Mouse (Mus musculus): Measurements from ENCODE around the gene Tcte1. TPM values are rescaled to one million over a fixed set of nuclear protein-coding genes. Genes with fewer than 3 reads are reported as not detected.

Gene Tcte1
- total RNA-seq, 1 experiment, result 0.09 TPM

- Histone ChIP-seq H3K9ac (ENCODE audit: insufficient read depth, low read depth, low read length, poor library complexity, severe bottlenecking) (peak within 1 kb of the TSS; percentile 75), H3K9me3 (ENCODE audit: control insufficient read depth, insufficient read depth, low read depth, low read length) (no peaks in the 10 kb centered on the region), H3K36me3 (ENCODE audit: control insufficient read depth, insufficient read depth, low read length, poor library complexity, severe bottlenecking) (no peaks in the 10 kb centered on the region), H3K27ac (ENCODE audit: insufficient read depth, low read depth, low read length, poor library complexity, severe bottlenecking) (no peak within 1 kb of the TSS), H3K4me3 (ENCODE audit: insufficient read depth in 1 of 2, low read depth in 1 of 2, low read length in 2 of 2, poor library complexity in 1 of 2, severe bottlenecking in 1 of 2) (peak within 1 kb of the TSS; percentile 81 to 90), H3K4me1 (ENCODE audit: control insufficient read depth in 2 of 2, insufficient read depth in 2 of 2, low read length in 2 of 2, poor library complexity in 1 of 2) (peaks cover 2 to 5% of the 10 kb centered on the region in 2 experiments; a peak in 1 of 4 replicates)
- in situ Hi-C loops (cut with MboI; ENCODE audit: low sequenced_read_pairs in 2 of 2, unreplicated experiment in 2 of 2), result loop anchor here (10.0 kb wide), 1 partner anchor 75 kb away; the partner anchor contains the start of gene Spats1 (in 2 of the 2)
- no peak for DNase-seq (ENCODE audit: low read depth, low spot score)
- TF ChIP-seq CHD2 (IDR thresholded peaks at IDR 0.05; ENCODE audit: low read depth, low read length) (no peak), MAFK (IDR thresholded peaks at IDR 0.05; ENCODE audit: insufficient read depth, low read depth, low read length) (no peak), ZC3H11A (IDR thresholded peaks at IDR 0.05; ENCODE audit: borderline replicate concordance, low read depth, low read length) (no peak), HCFC1 (IDR thresholded peaks at IDR 0.05; ENCODE audit: borderline replicate concordance, insufficient read depth, low read length) (no peak), ZNF384 (IDR thresholded peaks at IDR 0.05; ENCODE audit: low read depth, low read length) (no peak)
Measured at GRCm38 (mm10) chr17:45549617-45550181, 26.5 kb downstream of the Tcte1 start, which contains the start of gene Tmem151b. TSS of gene Tmem151b (minus strand) at chr17:45549677.

- Histone ChIP-seq H3K27ac (ENCODE audit: insufficient read depth, low read depth, low read length, poor library complexity, severe bottlenecking) (no peak overlapping the region), H3K36me3 (ENCODE audit: control insufficient read depth, insufficient read depth, low read length, poor library complexity, severe bottlenecking) (no peaks in the 10 kb centered on the region), H3K9me3 (ENCODE audit: control insufficient read depth, insufficient read depth, low read depth, low read length) (no peaks in the 10 kb centered on the region), H3K4me1 (ENCODE audit: control insufficient read depth in 2 of 2, insufficient read depth in 2 of 2, low read length in 2 of 2, poor library complexity in 1 of 2) (peaks cover 4% of the 10 kb centered on the region in 2 experiments; a peak in 2 of 4 replicates), H3K9ac (ENCODE audit: insufficient read depth, low read depth, low read length, poor library complexity, severe bottlenecking) (no peak overlapping the region), H3K4me3 (ENCODE audit: insufficient read depth in 1 of 2, low read depth in 1 of 2, low read length in 2 of 2, poor library complexity in 1 of 2, severe bottlenecking in 1 of 2) (peak overlapping the region in 1 of 2 experiments; percentile 71; a peak in 1 of 4 replicates)
- no peak for TF ChIP-seq ZNF384 (IDR thresholded peaks at IDR 0.05; ENCODE audit: low read depth, low read length)
- no peak for TF ChIP-seq MAFK (IDR thresholded peaks at IDR 0.05; ENCODE audit: insufficient read depth, low read depth, low read length)
- no peak for TF ChIP-seq ZC3H11A (IDR thresholded peaks at IDR 0.05; ENCODE audit: borderline replicate concordance, low read depth, low read length)
- TF ChIP-seq CHD2 (IDR thresholded peaks at IDR 0.05; ENCODE audit: low read depth, low read length), result no peak
- no peak for TF ChIP-seq HCFC1 (IDR thresholded peaks at IDR 0.05; ENCODE audit: borderline replicate concordance, insufficient read depth, low read length)
- DNase-seq (ENCODE audit: low read depth, low spot score), result no peak
- in situ Hi-C loops (cut with MboI; ENCODE audit: low sequenced_read_pairs in 2 of 2, unreplicated experiment in 2 of 2), result loop anchor here (10.0 kb wide), 1 partner anchor 75 kb away; the partner anchor contains the start of gene Spats1 (in 2 of the 2)
Measured at GRCm38 (mm10) chr17:45550253-45550652, 27.0 kb downstream of the Tcte1 start.

- no peaks in the 10 kb centered on the region for H3K36me3 ChIP-seq (ENCODE audit: control insufficient read depth, insufficient read depth, low read length, poor library complexity, severe bottlenecking)
- no peak for DNase-seq (ENCODE audit: low read depth, low spot score)
- H3K4me1 ChIP-seq (ENCODE audit: control insufficient read depth in 2 of 2, insufficient read depth in 2 of 2, low read length in 2 of 2, poor library complexity in 1 of 2), result peaks cover 4 to 5% of the 10 kb centered on the region in 2 experiments; a peak in 2 of 4 replicates
- no peak overlapping the region for H3K4me3 ChIP-seq (ENCODE audit: insufficient read depth in 1 of 2, low read depth in 1 of 2, low read length in 2 of 2, poor library complexity in 1 of 2, severe bottlenecking in 1 of 2)
- H3K9ac ChIP-seq (ENCODE audit: insufficient read depth, low read depth, low read length, poor library complexity, severe bottlenecking), result no peak overlapping the region
- TF ChIP-seq ZC3H11A (IDR thresholded peaks at IDR 0.05; ENCODE audit: borderline replicate concordance, low read depth, low read length) (no peak), MAFK (IDR thresholded peaks at IDR 0.05; ENCODE audit: insufficient read depth, low read depth, low read length) (no peak), ZNF384 (IDR thresholded peaks at IDR 0.05; ENCODE audit: low read depth, low read length) (no peak), CHD2 (IDR thresholded peaks at IDR 0.05; ENCODE audit: low read depth, low read length) (no peak), HCFC1 (IDR thresholded peaks at IDR 0.05; ENCODE audit: borderline replicate concordance, insufficient read depth, low read length) (no peak)
- in situ Hi-C loops (cut with MboI; ENCODE audit: low sequenced_read_pairs in 2 of 2, unreplicated experiment in 2 of 2), result loop anchor here (10.0 kb wide), 1 partner anchor 77 kb away; the partner anchor contains the start of gene Spats1 (in 2 of the 2)
- H3K9me3 ChIP-seq (ENCODE audit: control insufficient read depth, insufficient read depth, low read depth, low read length), result no peaks in the 10 kb centered on the region
- no peak overlapping the region for H3K27ac ChIP-seq (ENCODE audit: insufficient read depth, low read depth, low read length, poor library complexity, severe bottlenecking)
Measured at GRCm38 (mm10) chr17:45551249-45551796, 28.1 kb downstream of the Tcte1 start.

GRCm38 (mm10) chr17:45551816-45552451, 28.7 kb downstream of the Tcte1 start:
- TF ChIP-seq HCFC1 (IDR thresholded peaks at IDR 0.05; ENCODE audit: borderline replicate concordance, insufficient read depth, low read length) (no peak), ZC3H11A (IDR thresholded peaks at IDR 0.05; ENCODE audit: borderline replicate concordance, low read depth, low read length) (peak; percentile 81)
- peak; percentile 77 for DNase-seq (ENCODE audit: low read depth, low spot score)
- H3K27ac ChIP-seq (ENCODE audit: insufficient read depth, low read depth, low read length, poor library complexity, severe bottlenecking), result no peak overlapping the region
- no peaks in the 10 kb centered on the region for H3K36me3 ChIP-seq (ENCODE audit: control insufficient read depth, insufficient read depth, low read length, poor library complexity, severe bottlenecking)
- in situ Hi-C loops (cut with MboI; ENCODE audit: low sequenced_read_pairs in 2 of 2, unreplicated experiment in 2 of 2), result loop anchor here (10.0 kb wide), 1 partner anchor 77 kb away; the partner anchor contains the start of gene Spats1 (in 2 of the 2)
- no peak overlapping the region for H3K9ac ChIP-seq (ENCODE audit: insufficient read depth, low read depth, low read length, poor library complexity, severe bottlenecking)
- H3K4me1 ChIP-seq (ENCODE audit: control insufficient read depth in 2 of 2, insufficient read depth in 2 of 2, low read length in 2 of 2, poor library complexity in 1 of 2), result peaks cover 4 to 5% of the 10 kb centered on the region in 2 experiments; a peak in 2 of 4 replicates
- no peak overlapping the region for H3K4me3 ChIP-seq (ENCODE audit: insufficient read depth in 1 of 2, low read depth in 1 of 2, low read length in 2 of 2, poor library complexity in 1 of 2, severe bottlenecking in 1 of 2)
- H3K9me3 ChIP-seq (ENCODE audit: control insufficient read depth, insufficient read depth, low read depth, low read length), result no peaks in the 10 kb centered on the region

Measured in ES-E14 (cell line).